Mouse (Mus musculus): ENCODE results near the gene Lamtor5.
"Not testable (repeated sequence)": the region's sequence is repeated elsewhere in the genome, so short reads cannot be mapped to it uniquely, and the experiment has no call there.

The Lamtor5 gene

DNA sequence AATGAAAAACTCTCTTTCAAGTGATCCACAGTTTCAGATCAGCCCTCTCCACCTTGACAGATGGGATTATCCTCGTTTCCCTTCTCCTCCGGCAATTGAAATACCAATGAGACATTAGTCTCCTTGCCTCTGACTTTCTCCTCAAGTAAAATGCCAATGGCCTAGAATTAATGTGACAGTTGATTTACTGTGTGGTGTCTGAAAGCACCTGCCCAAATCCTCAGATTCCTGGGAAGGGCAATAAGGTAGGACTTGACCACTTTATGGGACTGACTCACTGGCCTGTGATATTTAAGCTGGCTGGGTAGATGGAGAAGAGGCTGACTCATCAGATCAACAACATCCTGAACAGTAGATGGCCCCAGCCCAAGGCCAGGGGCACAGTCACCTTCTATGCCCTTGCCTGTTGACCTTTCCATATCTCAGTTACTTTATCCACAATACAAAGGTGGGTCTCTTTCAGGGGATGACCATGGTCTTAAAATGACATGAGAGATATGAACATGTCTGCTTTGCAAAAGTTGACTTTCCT lies 11.8 kb upstream of the Lamtor5 start:
- no peak for DNase-seq (ENCODE audit: low spot score in 2 of 2)

DNA sequence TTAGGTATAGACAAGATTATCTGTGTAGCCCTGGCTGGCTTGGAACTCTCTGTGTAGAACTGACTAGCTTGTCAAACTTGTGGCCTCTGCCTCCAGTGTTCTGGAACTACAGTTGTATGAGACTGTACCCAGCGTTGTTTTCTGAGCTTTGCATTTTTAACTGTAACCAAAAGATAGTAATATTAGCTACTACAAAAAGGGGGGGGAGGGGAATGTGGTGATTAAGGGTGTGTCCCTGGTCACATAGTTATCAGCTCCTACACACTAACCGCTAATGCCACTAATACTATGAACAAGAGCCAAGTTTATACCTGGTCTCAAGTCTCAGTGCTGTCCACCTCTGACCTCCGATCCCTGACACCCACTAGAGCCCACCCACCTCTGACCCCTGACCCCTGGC lies 6.2 kb upstream of the Lamtor5 start:
- DNase-seq (ENCODE audit: low spot score in 2 of 2) = no peak

DNA sequence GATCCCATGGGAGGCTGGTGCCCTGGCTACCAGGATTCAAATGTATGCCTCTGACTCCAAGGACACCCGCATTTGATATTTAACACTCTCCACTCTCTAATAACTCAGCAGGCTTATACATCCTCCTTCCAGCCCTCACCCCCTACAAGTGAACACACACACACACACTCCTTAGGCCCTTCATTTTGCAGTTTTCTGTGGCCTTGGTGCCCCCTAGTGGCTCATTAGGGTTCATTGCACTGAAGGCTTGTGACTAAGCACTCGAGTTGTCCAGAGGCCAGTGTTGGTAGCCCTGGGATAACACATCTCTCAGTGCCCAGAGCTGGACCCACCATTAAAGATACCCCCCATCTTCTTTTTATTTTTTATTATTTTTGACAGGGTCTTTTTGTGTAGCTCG lies 4.8 kb upstream of the Lamtor5 start:
- peak; percentile 18 to 68 for DNase-seq (ENCODE audit: low spot score in 2 of 2)

DNA sequence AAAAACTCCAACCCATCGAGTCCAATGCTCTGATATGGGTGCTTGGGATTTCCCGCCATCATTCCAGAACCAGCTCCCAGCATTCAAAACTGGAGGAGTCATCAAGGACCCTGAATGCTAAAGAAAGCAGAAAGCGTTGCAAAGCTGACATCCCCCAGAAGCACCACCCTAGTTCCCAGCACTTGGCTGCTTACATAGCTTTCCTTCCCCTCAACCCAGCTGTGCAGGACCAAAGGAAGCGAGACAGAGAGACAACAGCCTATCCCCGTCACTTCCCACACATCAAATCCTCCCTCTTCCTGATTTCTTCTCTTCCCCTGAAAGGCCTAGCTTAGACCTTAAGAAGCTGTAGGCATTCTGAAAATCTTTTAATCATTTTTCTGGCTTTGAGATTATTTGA lies 3.3 kb upstream of the Lamtor5 start:
- no peak for DNase-seq (ENCODE audit: low spot score in 2 of 2)

DNA sequence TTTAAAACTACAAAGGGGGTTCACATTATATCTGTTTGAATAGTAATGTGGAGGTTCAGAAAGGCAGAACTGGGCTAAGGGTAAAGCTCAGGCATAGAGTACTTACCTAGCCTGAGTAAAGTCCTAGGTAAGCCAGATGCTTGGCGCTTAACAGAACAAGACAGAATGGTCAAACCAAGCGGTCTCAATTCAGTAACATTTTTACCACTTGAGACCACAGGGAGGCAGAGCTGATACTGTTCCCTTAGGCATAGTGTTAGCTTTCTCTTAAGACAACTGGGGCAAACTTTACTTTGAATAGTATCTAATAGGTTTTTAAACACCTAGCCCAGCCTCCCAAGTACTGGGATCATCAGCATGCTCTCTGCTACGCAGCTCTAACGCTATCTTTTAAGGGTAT lies 2.7 kb upstream of the Lamtor5 start:
- DNase-seq (ENCODE audit: low spot score in 2 of 2) = no peak

DNA sequence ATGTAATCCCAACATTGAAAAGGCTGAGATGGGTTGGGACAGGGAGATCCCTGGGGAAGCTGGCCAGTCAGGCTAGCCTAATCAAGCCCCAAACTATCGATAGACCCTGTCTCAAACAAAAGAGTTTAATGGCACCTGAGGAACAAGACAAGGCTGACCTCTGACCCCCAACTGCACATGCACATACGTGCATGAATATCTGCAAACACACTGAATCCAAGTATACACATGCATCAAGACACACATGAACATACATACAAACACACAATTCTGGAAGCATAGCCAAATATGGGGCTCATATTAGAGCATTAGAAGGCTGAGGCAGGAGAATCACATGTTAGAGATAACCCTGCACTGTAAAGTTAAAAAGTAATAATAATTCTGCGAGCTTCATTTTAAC lies 2.0 kb upstream of the Lamtor5 start:
- DNase-seq (ENCODE audit: low spot score in 2 of 2) = no peak

DNA sequence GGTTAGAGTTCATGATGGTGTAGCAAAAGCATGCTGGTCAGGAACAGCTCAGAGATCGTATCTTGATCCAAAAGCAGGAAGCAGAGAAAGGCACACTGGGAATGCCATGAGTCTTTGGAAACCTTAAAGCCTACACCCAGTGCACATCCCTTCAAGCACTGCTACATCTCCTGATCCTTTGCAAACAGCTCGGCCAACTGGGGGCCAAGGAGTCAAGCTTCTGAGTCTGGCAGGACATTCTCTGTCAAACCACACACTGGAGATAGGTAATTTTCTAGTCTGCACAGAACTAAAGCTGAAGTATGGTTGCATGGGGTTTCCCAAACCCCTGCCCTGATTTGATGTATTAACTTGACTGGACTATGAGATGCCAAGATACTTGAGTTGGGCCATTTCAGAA lies 7.5 kb downstream of the Lamtor5 start:
- DNase-seq (ENCODE audit: low spot score in 2 of 2) = no peak

DNA sequence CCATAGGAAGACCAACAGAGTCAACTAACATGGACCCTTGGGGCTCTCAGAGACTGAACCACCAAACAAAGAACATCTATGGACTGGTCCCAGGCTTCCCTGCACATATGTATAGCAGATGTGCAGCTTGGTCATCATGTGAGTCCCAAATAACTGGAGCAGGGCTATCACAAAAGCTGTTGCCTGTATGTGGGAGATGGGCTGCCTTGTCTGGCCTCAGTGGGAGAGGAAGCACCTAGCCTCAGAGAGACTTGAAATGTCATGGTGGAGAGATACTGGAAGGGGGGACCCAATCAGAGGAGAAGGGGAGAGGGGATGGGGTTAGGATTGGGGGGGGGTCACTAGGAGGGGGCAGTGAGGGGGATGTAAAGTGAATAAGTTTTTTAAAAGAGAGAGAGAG lies 8.7 kb downstream of the Lamtor5 start:
- DNase-seq (ENCODE audit: low spot score in 2 of 2) = no peak

DNA sequence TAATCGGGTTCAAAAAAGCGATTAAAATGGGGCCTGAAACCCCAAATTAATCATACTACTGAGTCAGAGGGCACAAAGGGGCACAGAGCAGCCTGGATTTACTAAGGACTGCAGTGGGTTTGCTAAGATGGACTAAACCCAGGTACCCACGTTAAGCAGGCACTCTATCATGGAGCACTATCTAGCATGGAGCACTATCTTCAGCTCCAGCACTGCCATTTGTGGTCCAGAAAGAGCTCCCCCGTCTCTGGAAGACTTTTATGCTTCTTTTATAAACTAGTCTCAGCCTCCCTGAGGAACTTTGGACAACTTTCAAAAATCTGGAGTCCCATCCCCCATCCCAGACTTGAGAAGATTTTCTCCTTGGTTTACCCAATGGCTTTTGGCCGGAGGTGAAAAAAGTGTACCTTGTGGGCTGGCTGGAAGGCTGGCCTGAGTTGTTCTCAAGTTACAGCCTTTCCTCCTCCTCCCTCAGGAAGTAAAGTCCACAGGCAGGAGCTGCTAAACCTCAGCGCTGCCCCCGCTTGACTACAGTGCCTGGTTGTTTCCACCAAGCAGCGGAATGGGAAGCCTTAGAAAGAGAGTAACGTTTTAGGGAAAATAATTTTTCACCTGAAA lies 12.2 kb downstream of the Lamtor5 start, which contains the start of gene Slc16a4:
Gene Slc16a4 (plus strand): TSS at position 467 of the 618 bp plus-strand sequence.
- DNase-seq (ENCODE audit: low spot score in 2 of 2) = no peak

DNA sequence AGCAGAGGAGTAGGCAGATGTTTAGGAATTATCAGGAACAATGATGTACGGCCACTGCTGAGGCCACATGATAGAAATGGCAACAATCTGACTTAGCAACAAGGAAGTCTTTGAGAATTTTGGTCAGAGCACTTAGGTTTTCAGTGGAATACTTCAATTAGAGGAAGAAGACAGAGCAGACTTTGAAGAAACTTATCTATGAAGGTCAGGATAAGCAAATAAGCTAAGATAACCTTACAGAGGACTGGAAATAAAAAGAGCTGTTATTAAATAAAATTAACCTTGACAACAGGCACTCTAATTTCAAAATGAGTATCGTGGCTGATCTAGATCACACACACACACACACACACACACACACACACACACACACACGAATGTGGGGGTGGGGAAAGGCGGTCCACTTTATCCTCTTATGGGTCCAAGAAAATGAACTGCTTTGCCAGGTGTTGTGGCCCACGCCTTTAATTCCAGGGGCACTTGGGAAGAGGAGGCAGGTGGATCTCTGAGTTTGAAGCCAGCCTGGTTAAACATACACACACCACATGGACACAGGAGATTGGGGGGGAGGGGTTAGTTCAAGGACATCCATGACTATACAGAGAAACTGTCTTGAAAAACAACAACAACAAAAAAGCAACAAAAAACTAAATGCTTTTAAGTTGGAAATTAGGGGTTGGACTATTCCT lies 17.2 kb downstream of the Lamtor5 start:
- no peak for DNase-seq (ENCODE audit: low spot score in 2 of 2)

DNA sequence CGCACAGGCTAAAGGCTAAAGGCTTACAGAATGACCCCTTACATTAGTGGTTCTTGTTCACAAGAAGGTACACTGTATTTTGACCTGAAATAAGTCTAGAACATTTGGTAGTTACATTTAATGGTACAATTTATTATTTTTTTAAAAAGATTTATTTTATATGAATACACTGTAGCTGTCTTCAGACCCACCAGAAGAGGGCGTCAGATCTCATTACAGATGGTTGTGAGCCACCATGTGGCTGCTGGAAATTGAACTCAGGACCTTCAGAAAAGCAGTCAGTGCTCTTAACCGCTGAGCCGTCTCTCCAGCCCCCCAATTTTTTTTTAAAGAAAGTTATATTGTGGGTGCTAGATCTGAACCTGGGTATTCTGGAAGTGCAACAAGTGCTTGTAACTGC lies 18.3 kb downstream of the Lamtor5 start:
- not testable (repeated sequence) for DNase-seq (ENCODE audit: low spot score in 2 of 2)

DNA sequence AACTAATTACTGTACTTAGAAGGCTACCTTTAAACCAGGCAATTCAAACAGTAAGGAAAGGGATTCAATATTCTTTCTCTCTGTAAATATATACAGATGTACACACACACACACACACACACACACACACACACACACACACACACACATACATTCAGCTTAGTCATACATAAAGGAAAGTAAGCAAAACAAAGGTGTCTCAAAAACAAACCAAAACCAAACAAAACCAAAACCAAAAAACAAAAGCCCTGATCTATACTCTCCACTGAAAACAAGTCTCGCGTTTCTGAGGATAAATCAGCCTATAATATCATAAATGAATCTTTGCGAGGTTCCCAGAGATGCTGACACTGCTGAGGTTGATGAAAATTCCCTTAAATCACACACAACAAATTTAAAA lies 38.7 kb downstream of the Lamtor5 start:
- DNase-seq (ENCODE audit: low spot score in 2 of 2) = no peak

DNA sequence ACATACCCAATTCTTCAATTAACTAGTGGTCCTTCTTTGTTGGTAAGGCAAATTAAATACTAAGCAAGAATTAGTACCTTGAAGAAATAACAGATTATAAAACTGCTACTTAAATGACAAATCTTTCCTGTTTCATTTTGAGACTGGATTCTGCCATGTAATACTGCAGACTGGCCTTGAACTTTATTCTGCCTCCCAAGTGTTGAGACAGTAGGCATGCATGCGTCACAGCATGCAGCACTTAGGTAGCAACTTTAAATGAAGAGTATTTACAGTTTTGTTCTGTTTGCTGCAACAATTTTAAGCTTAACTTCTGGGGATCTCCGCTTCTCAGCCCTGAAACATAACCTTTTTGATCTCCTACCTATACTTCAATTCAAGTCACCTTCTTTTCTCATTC lies 42.5 kb downstream of the Lamtor5 start:
- DNase-seq (ENCODE audit: low spot score in 2 of 2) = no peak

DNA sequence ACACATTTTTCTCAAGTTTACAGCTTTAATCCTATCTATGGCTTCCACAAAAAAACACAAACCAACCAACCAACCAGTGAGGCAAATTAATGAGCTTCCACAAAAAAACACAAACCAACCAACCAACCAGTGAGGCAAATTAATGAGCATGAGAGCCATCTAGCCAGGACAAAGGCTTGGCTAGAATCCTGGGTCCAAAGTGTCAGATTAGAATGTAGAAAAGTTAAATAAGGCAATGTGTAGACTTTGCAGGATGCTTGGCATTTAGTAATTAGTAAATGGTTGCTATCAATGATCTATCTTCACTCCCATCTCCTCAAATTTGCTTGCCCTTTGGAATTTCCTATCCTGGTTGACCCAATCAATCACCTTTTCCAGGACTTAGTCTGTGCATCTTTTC lies 43.1 kb downstream of the Lamtor5 start:
- DNase-seq (ENCODE audit: low spot score in 2 of 2) = no peak

DNA sequence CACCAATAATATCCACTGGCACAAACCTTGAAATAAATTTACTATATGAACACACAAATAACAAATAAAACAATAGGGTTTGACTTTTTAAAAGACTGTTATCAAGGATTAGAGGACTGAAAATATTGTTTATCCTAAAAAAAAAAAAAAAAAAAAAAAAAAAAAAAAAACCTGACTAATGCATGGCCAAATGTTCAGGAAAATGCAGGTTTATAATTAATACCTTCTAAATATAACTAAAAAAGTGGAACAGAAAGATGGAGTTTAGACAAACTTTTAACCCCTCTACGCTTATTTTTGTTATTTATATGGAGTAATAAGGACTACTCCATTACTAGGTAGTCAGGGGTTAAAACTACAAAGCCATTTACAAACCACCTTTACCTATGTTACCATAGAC lies 47.8 kb downstream of the Lamtor5 start:
- DNase-seq (ENCODE audit: low spot score in 2 of 2) = no peak

DNA sequence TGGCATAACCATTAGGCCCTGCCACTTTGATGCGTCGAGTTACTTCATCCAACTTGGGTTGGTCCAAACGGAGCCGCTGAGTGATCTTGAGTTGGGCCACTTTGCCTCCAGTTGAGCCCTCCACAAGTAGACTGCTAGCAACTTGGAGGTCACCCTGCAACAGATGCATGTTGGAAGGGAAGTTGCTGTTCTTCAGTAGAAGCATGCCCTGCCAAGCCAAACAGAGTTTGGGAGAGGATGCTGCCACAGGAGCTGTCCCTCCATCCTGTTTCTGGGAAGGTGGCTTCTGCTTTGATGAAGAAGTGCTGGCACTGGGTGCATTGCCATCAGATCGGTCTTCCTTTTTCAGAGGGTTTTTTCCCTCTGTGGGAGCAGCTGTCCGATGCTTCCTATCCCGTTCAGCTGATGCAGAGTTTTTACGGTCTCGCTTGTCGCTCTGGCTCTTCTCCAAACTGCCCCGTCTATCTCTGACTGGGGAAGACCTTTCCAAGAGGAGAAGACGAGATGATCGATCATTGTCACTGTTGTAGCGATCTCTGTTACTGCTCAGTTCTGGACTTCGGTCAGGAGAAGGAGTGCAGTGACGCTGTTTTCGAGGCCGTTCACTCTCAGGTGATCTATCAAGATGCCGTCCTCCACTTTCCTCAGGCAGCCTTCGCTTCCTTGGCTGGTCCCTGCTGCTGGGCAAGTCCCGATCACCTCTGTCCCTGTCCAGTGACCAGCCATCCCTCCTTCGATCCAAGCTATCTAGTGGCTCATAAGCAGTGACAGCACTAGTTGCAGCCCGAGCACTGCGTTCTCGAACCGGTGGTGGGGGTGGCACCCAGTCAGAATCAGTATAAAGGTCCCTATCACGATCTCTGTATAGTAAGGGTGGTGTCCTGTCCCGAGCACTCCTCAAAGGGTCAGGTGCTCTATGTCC lies 52.1 kb downstream of the Lamtor5 start:
- DNase-seq (ENCODE audit: low spot score in 2 of 2) = peak in 1 of 2 experiments; percentile 14

DNA sequence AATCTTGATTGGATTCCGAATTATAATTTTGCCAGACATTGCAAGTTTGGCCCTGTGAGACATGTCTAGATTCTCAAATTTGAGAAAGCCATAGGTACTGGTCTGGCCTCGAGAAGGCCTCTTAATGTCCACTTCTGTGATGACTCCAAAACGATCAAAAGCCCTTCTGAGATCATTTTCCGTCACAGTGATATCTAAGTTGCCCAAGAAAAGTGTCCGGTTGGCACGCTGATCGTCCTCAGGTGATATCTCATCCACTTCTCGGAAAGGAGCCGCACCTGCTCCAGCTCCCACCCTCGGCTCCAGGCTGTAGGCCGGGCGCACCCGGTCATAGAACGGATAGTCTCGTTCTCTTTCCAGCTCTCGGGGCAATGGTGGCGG lies 53.1 kb downstream of the Lamtor5 start:
- no peak for DNase-seq (ENCODE audit: low spot score in 2 of 2)

DNA sequence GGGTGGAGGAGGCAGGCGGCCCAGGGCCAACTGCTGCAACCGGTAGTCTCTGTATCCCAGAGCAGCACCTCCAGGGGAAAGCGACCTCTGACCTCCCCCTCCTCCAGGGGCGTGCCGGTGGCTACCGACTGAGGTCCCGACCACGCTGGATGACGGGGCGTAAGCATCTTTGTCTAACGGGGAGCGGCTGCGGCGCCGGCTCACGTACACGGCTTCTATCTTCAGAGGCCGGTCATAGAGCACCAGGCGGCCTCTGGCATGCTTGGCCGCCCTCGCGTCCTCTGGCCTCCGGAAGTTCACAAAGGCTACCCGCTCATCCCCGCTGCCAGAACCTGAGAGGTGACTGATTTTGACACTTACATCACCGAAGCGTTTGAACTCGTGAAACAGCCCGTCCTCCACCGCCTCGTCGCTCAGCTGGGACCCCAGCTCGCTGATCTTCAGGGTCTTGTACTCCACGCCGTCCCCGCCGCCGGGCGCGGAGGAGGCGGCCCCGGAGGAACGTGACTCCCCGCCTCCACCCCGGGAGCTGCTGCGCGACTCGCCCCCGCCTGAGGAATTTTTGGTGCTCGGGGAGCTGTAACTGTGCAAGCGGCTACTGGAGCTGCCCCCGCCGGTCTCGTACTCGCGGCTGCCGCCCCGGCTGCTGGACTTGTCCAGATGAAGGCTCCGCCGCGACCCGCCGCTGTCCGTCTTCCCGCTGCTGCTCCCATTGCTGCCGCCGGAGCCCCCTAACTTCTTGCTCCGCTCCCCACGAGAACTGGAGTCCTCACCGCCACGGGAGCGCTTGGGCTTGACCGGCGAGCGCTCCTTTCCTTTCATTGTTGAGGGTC lies 53.7 kb downstream of the Lamtor5 start:
- DNase-seq (ENCODE audit: low spot score in 2 of 2) = peak; percentile 47 to 62

DNA sequence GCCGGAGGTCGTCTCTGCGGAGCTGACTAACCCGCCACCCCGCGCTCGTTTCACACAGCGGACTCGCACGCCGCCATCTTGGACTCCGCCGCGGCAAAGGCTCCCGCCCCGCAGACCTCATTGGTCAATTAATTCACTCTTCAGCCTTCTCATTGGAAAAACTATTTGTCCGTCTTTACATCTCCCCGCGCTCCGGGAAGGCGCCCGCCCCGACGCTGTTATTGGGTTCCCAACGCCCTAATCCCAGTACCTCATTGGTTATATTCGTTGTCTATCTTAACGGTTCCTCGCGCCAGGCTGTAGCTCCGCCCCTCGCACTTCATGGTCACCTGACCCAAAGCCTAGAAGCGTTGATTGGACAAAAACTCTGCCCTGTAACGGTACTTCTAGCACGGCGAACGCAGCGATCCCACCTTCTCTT lies 54.3 kb downstream of the Lamtor5 start:
- peak; percentile 84 to 95 for DNase-seq (ENCODE audit: low spot score in 2 of 2)
